In genomic region chr9:72218736-72219135, GRCm38 (mm10) we compare ENCODE assay signal across 11 mouse cellular contexts.
"Had no signal": no experiment of that assay in that cellular context is flagged by ENCODE, and none has a peak within 500 bp of the region (broad histone marks: within the 10 kb centered on the region; RNA-seq: fewer than 3 reads in every experiment).

No protein-coding gene starts in this region.

- H3K27me3 ChIP-seq: limb, embryonic 15.5 days; liver, embryonic 12.5 days; neural tube, embryonic 12.5 days had no signal

- H3K4me2 ChIP-seq: limb, embryonic 15.5 days; liver, embryonic 12.5 days; lung, embryonic 14.5 days; neural tube, embryonic 12.5 days had no signal

- H3K4me3 ChIP-seq: limb, embryonic 15.5 days; liver, embryonic 12.5 days; neural tube, embryonic 12.5 days had no signal

- H3K27ac ChIP-seq: limb, embryonic 15.5 days; liver, embryonic 12.5 days; neural tube, embryonic 12.5 days had no signal

- H3K9ac ChIP-seq: limb, embryonic 15.5 days; liver, embryonic 12.5 days; lung, embryonic 14.5 days; neural tube, embryonic 12.5 days had no signal

- H3K4me1 ChIP-seq: limb, embryonic 15.5 days; liver, embryonic 12.5 days; neural tube, embryonic 12.5 days had no signal

- H3K9me3 ChIP-seq: limb, embryonic 15.5 days; liver, embryonic 12.5 days; neural tube, embryonic 12.5 days had no signal

- ATAC-seq: intestine, postnatal 0 days; liver, embryonic 12.5 days had no signal

- H3K36me3 ChIP-seq: limb, embryonic 15.5 days; liver, embryonic 12.5 days; neural tube, embryonic 12.5 days had no signal

- DNase-seq: kidney, adult 8-10 months; kidney, postnatal 25 days; lung, embryonic 14.5 days; lung, postnatal 10 days; lung, postnatal 4 days; thymus, adult 18-20 months; thymus, postnatal 25 days had no signal
